In genomic region chr10:3969026-3969425, GRCm38 (mm10) we compare ENCODE assay signal across 30 mouse cellular contexts. TPM values are rescaled to one million over a fixed set of nuclear protein-coding genes. Genes with fewer than 3 reads are reported as not detected.
DNase-seq lines count a peak whose midpoint lies in the region; ATAC-seq lines count a peak whose summit lies in the region.
"Had no signal": no experiment of that assay in that cellular context is flagged by ENCODE, and none has a peak within 500 bp of the region (broad histone marks: within the 10 kb centered on the region; RNA-seq: fewer than 3 reads in every experiment).

No protein-coding gene starts in this region.

- H3K4me2 ChIP-seq in midbrain, embryonic 16.5 days (ENCODE audit: low read length), result no peak overlapping the region
- H3K4me2 ChIP-seq: embryonic facial prominence, embryonic 13.5 days; forebrain, embryonic 13.5 days; heart, embryonic 12.5 days; heart, embryonic 15.5 days; hindbrain, embryonic 13.5 days had no signal

- H3K27ac ChIP-seq in midbrain, embryonic 16.5 days (ENCODE audit: low read length), result no peak overlapping the region
- H3K27ac ChIP-seq: embryonic facial prominence, embryonic 10.5 days; embryonic facial prominence, embryonic 13.5 days; forebrain, embryonic 13.5 days; heart, embryonic 15.5 days; hindbrain, embryonic 10.5 days; hindbrain, embryonic 13.5 days had no signal

- H3K27me3 ChIP-seq in midbrain, embryonic 16.5 days (ENCODE audit: control insufficient read depth, insufficient read depth, low read depth, low read length), result no peaks in the 10 kb centered on the region
- H3K27me3 ChIP-seq: CH12.LX; embryonic facial prominence, embryonic 13.5 days; forebrain, embryonic 13.5 days; heart, embryonic 12.5 days; heart, embryonic 15.5 days; hindbrain, embryonic 13.5 days had no signal

- no peaks in the 10 kb centered on the region for H3K36me3 ChIP-seq in midbrain, embryonic 16.5 days (ENCODE audit: control insufficient read depth, insufficient read depth, low read length)
- H3K36me3 ChIP-seq: hindbrain, embryonic 13.5 days had no signal

- DNase-seq in kidney, adult 9 months, result peak; percentile 19
- DNase-seq in kidney, postnatal 4 days, result no peak
- DNase-seq in embryo, embryonic 10 days (ENCODE audit: low spot score), result peak; percentile 63
- peak; percentile 45 for DNase-seq in embryo, embryonic 11 days
- DNase-seq in yolk sac, embryonic 10.5 days (ENCODE audit: low spot score), result peak; percentile 38
- DNase-seq in cerebellum, adult 8-10 months, result no peak
- DNase-seq: adrenal gland, postnatal 10 days; adrenal gland, postnatal 36 days; B cell, adult 2 months; cerebellum, adult 18-20 months; cerebellum, adult 9-11 months; cerebellum, postnatal 25 days; gastrocnemius, postnatal 25 days; heart, adult 18-20 months; heart, postnatal 10 days; heart, postnatal 36 days had no signal

- H3K9me3 ChIP-seq in midbrain, embryonic 16.5 days (replicated peaks; ENCODE audit: control insufficient read depth, low read length, poor library complexity, severe bottlenecking), result no peaks in the 10 kb centered on the region
- H3K9me3 ChIP-seq: embryonic facial prominence, embryonic 10.5 days; embryonic facial prominence, embryonic 13.5 days; forebrain, embryonic 13.5 days; G1E; heart, embryonic 12.5 days; heart, embryonic 15.5 days; hindbrain, embryonic 10.5 days; hindbrain, embryonic 13.5 days had no signal

- no peak overlapping the region for H3K4me3 ChIP-seq in midbrain, embryonic 16.5 days (ENCODE audit: low read depth, low read length)
- H3K4me3 ChIP-seq: embryonic facial prominence, embryonic 10.5 days; embryonic facial prominence, embryonic 13.5 days; erythroblast, embryonic 14.5 days; forebrain, embryonic 13.5 days; heart, embryonic 12.5 days; heart, embryonic 15.5 days; hindbrain, embryonic 10.5 days; hindbrain, embryonic 13.5 days had no signal

- no peak for ATAC-seq in midbrain, embryonic 16.5 days
- ATAC-seq: forebrain, embryonic 13.5 days; forebrain, embryonic 16.5 days; hindbrain, embryonic 16.5 days; Patski had no signal

- peaks cover 7% of the 10 kb centered on the region for H3K4me1 ChIP-seq in midbrain, embryonic 16.5 days (ENCODE audit: control insufficient read depth, insufficient read depth, low read length)

- 77% methylated on average over 3 of the region's 3 CpGs for WGBS in midbrain, embryonic 16.5 days

- no peak overlapping the region for H3K9ac ChIP-seq in midbrain, embryonic 16.5 days (ENCODE audit: low read depth, low read length)
- H3K9ac ChIP-seq: embryonic facial prominence, embryonic 13.5 days; forebrain, embryonic 13.5 days; heart, embryonic 12.5 days; heart, embryonic 15.5 days; hindbrain, embryonic 13.5 days had no signal

RNA-seq across cellular contexts. Expression of gene Mthfd1l, which starts 3.9 kb away (rescaled TPM):
- 6.0 and 7.3 TPM in 2 replicates for polyA plus RNA-seq in midbrain, embryonic 16.5 days (2015; fragmentation: Nextera tagmentation; extraction: Ambion mirVana)

Comparison
In these comparisons a context has a peak if more than half of its experiments do, and no peak if none do; other contexts are left out.
1. DNase-seq: peak in kidney, adult 9 months (single experiment), embryo, embryonic 10 days (single experiment), embryo, embryonic 11 days (single experiment) and yolk sac, embryonic 10.5 days (single experiment); none in kidney, postnatal 4 days (0 of 2) and cerebellum, adult 8-10 months (single experiment).